Mouse (Mus musculus) limb, embryonic 12.5 days (tissue): ENCODE measurements at regions not wholly inside any gene's neighbourhood (a gene's known extent, or its start where the extent isn't known, plus 50 kb on each side); places are given as distances from the start of the nearest gene placed in this dataset.

ENCODE experiments used
- ATAC-seq: fragments of 200-750 bp; cut with Nextera tagmentation; 2 replicates; pipeline ENCODE4 v1.8.0; 2017; ENCODE audit warnings: low read depth, moderate TSS enrichment; ENCODE audit not compliant: insufficient number of reproducible peaks, insufficient read depth, low FRiP score, low TSS enrichment
- H3K27ac ChIP-seq: fragments of 300-500 bp; sonication (generic); 2 replicates; pipeline ENCODE4 v1.5.1; 2016; ENCODE audit warnings: mild to moderate bottlenecking, moderate library complexity
- H3K27me3 ChIP-seq: fragments of 300-500 bp; sonication (generic); 2 replicates; pipeline ENCODE4 v1.6.1; 2016; ENCODE audit warnings: mild to moderate bottlenecking, moderate library complexity
- H3K36me3 ChIP-seq: fragments of 300-500 bp; sonication (generic); 2 replicates; pipeline ENCODE4 v1.6.1; 2016; ENCODE audit warnings: mild to moderate bottlenecking, moderate library complexity
- H3K4me1 ChIP-seq: fragments of 300-500 bp; sonication (generic); replicated peaks from 2 replicates; pipeline ENCODE4 v1.6.1; 2016
- H3K4me2 ChIP-seq: fragments of 300-500 bp; sonication (generic); 2 replicates; pipeline ENCODE4 v1.6.1; 2016; ENCODE audit warnings: mild to moderate bottlenecking, moderate library complexity
- H3K4me3 ChIP-seq: fragments of 300-500 bp; sonication (generic); replicated peaks from 2 replicates; pipeline ENCODE4 v1.5.1; 2016; ENCODE audit warnings: mild to moderate bottlenecking
- H3K9ac ChIP-seq: fragments of 300-500 bp; sonication (generic); replicated peaks from 2 replicates; pipeline ENCODE4 v1.6.1; 2016; ENCODE audit warnings: mild to moderate bottlenecking, moderate library complexity
- H3K9me3 ChIP-seq: fragments of 300-500 bp; sonication (generic); 2 replicates; pipeline ENCODE4 v1.6.1; 2016; ENCODE audit warnings: mild to moderate bottlenecking, moderate library complexity
- WGBS: fragments of 180-500 bp; shearing (Covaris S2); methylation state at CpG from one replicate; pipeline ENCODE4 v1.1.7; 2016; 5-methylcytosine and 5-hydroxymethylcytosine counted together

DNA sequence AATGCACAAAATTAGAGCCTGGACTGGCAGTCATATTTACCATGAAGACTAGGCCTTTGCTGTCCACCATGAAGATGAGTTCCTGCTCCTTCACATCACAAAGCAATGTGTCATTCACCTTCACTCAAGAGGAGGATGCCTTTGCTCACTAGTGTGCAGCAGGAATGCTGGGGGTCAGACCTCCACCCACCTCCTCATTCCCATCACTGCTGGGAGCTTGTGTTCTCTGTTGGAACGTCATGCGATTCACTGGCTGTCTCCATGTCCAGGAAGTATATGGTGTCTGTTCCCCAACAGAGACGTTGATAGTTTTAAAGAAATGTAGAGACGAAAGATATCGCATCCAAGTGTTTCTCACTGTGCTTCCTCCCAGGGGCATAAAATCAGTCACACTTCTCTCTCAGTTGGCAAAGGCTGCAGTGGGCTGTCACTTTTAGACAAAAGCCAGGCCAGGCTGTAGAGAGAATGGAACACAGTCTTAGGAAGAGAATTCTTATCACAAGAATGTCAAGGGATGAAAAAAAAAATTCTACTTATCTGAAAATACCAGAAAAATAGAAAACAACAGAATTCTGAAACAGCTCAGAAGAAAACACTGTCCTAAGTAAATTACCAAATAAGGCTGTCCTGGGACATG, 52.0 kb upstream of the Frem1 start:
- H3K27me3 ChIP-seq = no peaks in the 10 kb centered on the region
- H3K36me3 ChIP-seq = no peaks in the 10 kb centered on the region
- WGBS = 74% methylated on average over 5 of the region's 5 CpGs

DNA sequence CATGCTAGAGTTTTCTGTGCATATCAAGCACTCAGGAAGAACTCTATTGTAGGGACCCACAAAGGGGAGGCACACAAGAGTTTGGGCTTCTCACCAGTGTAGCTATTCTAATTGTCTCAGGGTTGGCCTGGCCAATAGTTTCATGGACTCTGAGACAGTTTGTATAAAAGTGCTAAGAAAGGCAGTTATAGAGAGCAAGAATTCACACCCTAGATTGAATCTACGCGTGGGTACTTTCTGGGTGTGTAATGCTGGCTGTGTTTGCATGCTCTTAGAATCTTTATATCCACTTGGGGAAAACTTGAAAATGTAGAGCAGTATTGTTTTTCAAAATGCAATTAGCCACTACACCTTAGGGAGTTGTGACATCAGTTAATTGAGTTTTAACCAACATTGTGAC, 50.8 kb upstream of the Frem1 start:
- Histone ChIP-seq H3K36me3 (no peaks in the 10 kb centered on the region), H3K9me3 (no peaks in the 10 kb centered on the region), H3K27me3 (no peaks in the 10 kb centered on the region), H3K4me3 (no peak overlapping the region), H3K4me2 (no peak overlapping the region), H3K9ac (no peak overlapping the region), H3K4me1 (peaks cover 3% of the 10 kb centered on the region), H3K27ac (no peak overlapping the region)
- ATAC-seq = no peak
- WGBS = 83% methylated on average over 2 of the region's 2 CpGs

More for the DNA sequence above, 52.0 kb upstream of the Frem1 start:
- ATAC-seq = no peak
- H3K4me2 ChIP-seq = no peak overlapping the region
- H3K9me3 ChIP-seq = no peaks in the 10 kb centered on the region
- no peak overlapping the region for H3K27ac ChIP-seq
- no peak overlapping the region for H3K4me3 ChIP-seq
- H3K4me1 ChIP-seq = peaks cover 3% of the 10 kb centered on the region; the same call in 1 of the 2 replicates
- H3K9ac ChIP-seq = no peak overlapping the region

DNA sequence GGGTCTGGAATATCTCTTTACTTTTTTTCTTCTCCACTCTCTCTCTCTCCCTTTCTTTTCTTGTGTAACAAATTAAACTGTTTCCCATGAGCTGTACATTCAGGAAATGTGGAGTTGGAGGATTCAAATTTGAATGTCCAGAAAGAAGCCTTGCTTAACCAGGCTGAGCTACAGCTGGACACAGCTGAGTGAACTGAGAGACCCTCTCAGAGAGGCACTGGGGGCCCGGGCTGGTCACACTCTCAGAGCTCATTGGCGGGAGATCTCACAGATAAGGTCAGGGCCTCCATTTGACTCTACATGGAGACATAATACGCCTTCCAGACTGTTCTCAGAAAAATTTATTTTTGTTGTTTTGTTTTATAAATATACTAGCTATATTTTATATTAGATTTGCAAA, 49.9 kb upstream of the Frem1 start:
- Histone ChIP-seq H3K4me1 (peaks cover 3% of the 10 kb centered on the region), H3K36me3 (no peaks in the 10 kb centered on the region), H3K27me3 (no peaks in the 10 kb centered on the region), H3K4me3 (no peak overlapping the region), H3K27ac (no peak overlapping the region), H3K4me2 (no peak overlapping the region), H3K9me3 (no peaks in the 10 kb centered on the region), H3K9ac (no peak overlapping the region)
- no peak for ATAC-seq
- 59% methylated on average over 3 of the region's 3 CpGs for WGBS
